Comparison of ENCODE assay signal across 23 mouse cellular contexts in genomic region chr13:38470882-38471281, GRCm38 (mm10).
"Had no signal": no experiment of that assay in that cellular context is flagged by ENCODE, and none has a peak within 500 bp of the region (broad histone marks: within the 10 kb centered on the region; RNA-seq: fewer than 3 reads in every experiment).

No protein-coding gene starts in this region.

- H3K4me3 ChIP-seq: heart, adult 2 months; hindbrain, embryonic 10.5 days; hindbrain, embryonic 12.5 days; intestine, embryonic 15.5 days; limb, embryonic 13.5 days; limb, embryonic 15.5 days; liver, embryonic 12.5 days had no signal

- ATAC-seq: hindbrain, embryonic 16.5 days; inflammation-experienced regulatory T-cells, adult 6 months; intestine, embryonic 15.5 days; intestine, postnatal 0 days; liver, embryonic 12.5 days had no signal

- DNase-seq: gastrocnemius, postnatal 14 days; heart, adult 2 months; heart, postnatal 10 days; heart, postnatal 4 days; kidney, adult 18-20 months; kidney, adult 8-10 months; kidney, postnatal 10 days; kidney, postnatal 36 days; layer of hippocampus, adult 9-11 months; layer of hippocampus, postnatal 36 days; left cerebral cortex, postnatal 4 days had no signal

- H3K4me1 ChIP-seq: hindbrain, embryonic 10.5 days; hindbrain, embryonic 12.5 days; intestine, embryonic 15.5 days; limb, embryonic 13.5 days; limb, embryonic 15.5 days; liver, embryonic 12.5 days had no signal

- H3K36me3 ChIP-seq: hindbrain, embryonic 10.5 days; hindbrain, embryonic 12.5 days; intestine, embryonic 15.5 days; limb, embryonic 13.5 days; limb, embryonic 15.5 days; liver, embryonic 12.5 days had no signal

- H3K4me2 ChIP-seq: heart, embryonic 11.5 days; hindbrain, embryonic 12.5 days; hindbrain, embryonic 14.5 days; intestine, embryonic 15.5 days; limb, embryonic 13.5 days; limb, embryonic 15.5 days; liver, embryonic 12.5 days had no signal

- H3K27me3 ChIP-seq: hindbrain, embryonic 12.5 days; intestine, embryonic 15.5 days; limb, embryonic 13.5 days; limb, embryonic 15.5 days; liver, embryonic 12.5 days had no signal

- H3K9ac ChIP-seq: hindbrain, embryonic 12.5 days; hindbrain, embryonic 14.5 days; intestine, embryonic 15.5 days; limb, embryonic 13.5 days; limb, embryonic 15.5 days; liver, embryonic 12.5 days; liver, embryonic 14.5 days had no signal

- H3K9me3 ChIP-seq: hindbrain, embryonic 10.5 days; hindbrain, embryonic 12.5 days; intestine, embryonic 15.5 days; limb, embryonic 13.5 days; limb, embryonic 15.5 days; liver, embryonic 12.5 days had no signal

- H3K27ac ChIP-seq: heart, adult 2 months; hindbrain, embryonic 10.5 days; hindbrain, embryonic 12.5 days; hindbrain, embryonic 14.5 days; intestine, embryonic 15.5 days; limb, embryonic 13.5 days; limb, embryonic 15.5 days; liver, embryonic 12.5 days; liver, embryonic 14.5 days had no signal
